Mouse (Mus musculus) heart, embryonic 10.5 days (tissue): ENCODE measurements at regions not wholly inside any gene's neighbourhood (a gene's known extent, or its start where the extent isn't known, plus 50 kb on each side); places are given as distances from the start of the nearest gene placed in this dataset.
A peak's percentile ranks its signal among the peaks of the same experiment; 100 is the strongest.
"Not testable (repeated sequence)": the region's sequence is repeated elsewhere in the genome, so short reads cannot be mapped to it uniquely, and the experiment has no call there.

ENCODE experiments used
- DNase-seq: peaks from one replicate; pipeline ENCODE4 v3.0.0-alpha.2; 2017; ENCODE audit warnings: low spot score
- H3K27ac ChIP-seq: fragments of 300-500 bp; sonication (generic); 2 replicates; pipeline ENCODE4 v1.5.1; 2016; ENCODE audit warnings: mild to moderate bottlenecking
- H3K27me3 ChIP-seq: fragments of 300-500 bp; sonication (generic); 2 replicates; pipeline ENCODE4 v1.6.1; 2016; ENCODE audit warnings: mild to moderate bottlenecking; ENCODE audit not compliant: poor library complexity, insufficient read depth, severe bottlenecking
- H3K36me3 ChIP-seq: fragments of 300-500 bp; sonication (generic); 2 replicates; pipeline ENCODE4 v1.6.1; 2016; ENCODE audit warnings: mild to moderate bottlenecking, moderate library complexity
- H3K4me1 ChIP-seq: fragments of 300-500 bp; sonication (generic); 2 replicates; pipeline ENCODE4 v1.6.1; 2016; ENCODE audit warnings: mild to moderate bottlenecking
- H3K4me3 ChIP-seq: fragments of 300-500 bp; sonication (generic); 2 replicates; pipeline ENCODE4 v1.5.1; 2016; ENCODE audit warnings: mild to moderate bottlenecking, moderate library complexity
- H3K9me3 ChIP-seq: fragments of 300-500 bp; sonication (generic); 2 replicates; pipeline ENCODE4 v1.6.1; 2016; ENCODE audit warnings: mild to moderate bottlenecking, moderate library complexity
- WGBS: fragments of 180-500 bp; shearing (Covaris S2); methylation state at CpG from one replicate; pipeline ENCODE4 v1.1.7; 2016; 5-methylcytosine and 5-hydroxymethylcytosine counted together

- DNase-seq, result peak; percentile 69
- H3K36me3 ChIP-seq, H3K27me3 ChIP-seq, H3K4me1 ChIP-seq, H3K9me3 ChIP-seq, H3K4me3 ChIP-seq, H3K27ac ChIP-seq: not testable (repeated sequence)
- WGBS, result 74% methylated on average over 11 of the region's 11 CpGs
These were observed 80.2 kb upstream of the Defb33 start for GRCm38 (mm10) chr8:20812164-20812872.

DNA sequence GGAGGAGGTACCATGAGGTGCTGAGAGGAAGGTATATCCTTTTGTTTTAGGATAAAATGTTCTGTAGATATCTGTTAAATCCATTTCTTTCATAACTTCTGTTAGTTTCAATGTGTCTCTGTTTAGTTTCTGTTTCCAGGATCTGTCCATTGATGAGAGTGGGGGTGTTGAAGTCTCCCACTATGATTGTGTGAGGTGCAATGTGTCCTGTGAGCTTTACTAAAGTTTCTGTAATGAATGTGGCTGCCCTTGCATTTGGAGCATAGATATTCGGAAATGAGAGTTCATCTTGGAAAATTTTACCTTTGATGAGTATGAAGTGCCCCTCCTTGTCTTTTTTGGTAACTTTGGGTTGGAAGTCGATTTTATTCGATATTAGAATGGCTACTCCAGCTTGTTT lies 79.0 kb upstream of the Defb33 start:
- H3K27me3 ChIP-seq, H3K4me3 ChIP-seq, H3K9me3 ChIP-seq, H3K36me3 ChIP-seq, H3K4me1 ChIP-seq, DNase-seq, H3K27ac ChIP-seq: not testable (repeated sequence)
- WGBS, result 75% methylated on average over 3 of the region's 3 CpGs

GRCm38 (mm10) chr8:20822434-20822833 lies 70.0 kb upstream of the Defb33 start:
- H3K27me3 ChIP-seq, H3K27ac ChIP-seq, H3K9me3 ChIP-seq, DNase-seq, H3K4me3 ChIP-seq, H3K4me1 ChIP-seq, H3K36me3 ChIP-seq: not testable (repeated sequence)
- 68% methylated on average over 3 of the region's 5 CpGs for WGBS

DNA sequence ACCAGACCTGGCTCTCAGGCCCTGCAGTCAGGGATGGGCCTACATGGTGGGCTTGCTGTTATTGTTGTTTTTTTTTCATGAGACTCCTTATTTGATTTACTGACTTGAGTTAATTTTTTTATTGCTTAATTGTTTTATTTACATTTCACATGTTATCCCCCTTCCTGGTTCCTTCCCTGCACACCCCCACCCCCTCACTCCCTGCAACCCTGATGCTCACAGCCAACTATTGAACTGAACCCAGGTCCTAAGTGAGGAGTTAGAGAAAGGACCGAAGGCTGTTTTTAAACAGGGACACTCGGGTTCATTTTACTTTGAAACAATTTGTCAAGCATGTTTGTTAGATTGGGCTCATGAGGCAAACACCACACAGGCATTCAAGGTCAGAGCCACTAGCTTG lies 69.2 kb upstream of the Defb33 start:
- not testable (repeated sequence) for H3K9me3 ChIP-seq, DNase-seq, H3K4me3 ChIP-seq, H3K4me1 ChIP-seq, H3K27ac ChIP-seq, H3K36me3 ChIP-seq, H3K27me3 ChIP-seq
- WGBS, result 72% methylated on average over 2 of the region's 2 CpGs

DNA sequence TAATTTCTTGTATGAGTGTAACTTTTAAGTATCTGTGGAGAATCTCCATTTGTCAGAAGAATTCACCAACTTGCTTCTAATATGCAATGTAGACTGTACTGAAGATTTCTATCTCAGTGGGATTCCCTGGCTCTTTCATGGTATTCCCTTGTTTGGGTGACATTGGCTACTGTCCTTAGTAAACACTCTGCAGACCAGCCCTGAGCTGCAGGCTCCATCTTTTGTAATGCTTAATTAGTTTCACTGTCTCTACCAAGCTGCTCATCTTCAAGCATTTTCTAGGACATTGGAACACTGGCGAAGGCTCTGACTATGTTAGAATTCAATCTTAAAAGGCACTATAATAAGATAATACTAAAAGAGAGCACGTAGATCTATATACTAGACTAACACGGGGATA lies 53.0 kb upstream of the Defb33 start:
- H3K27ac ChIP-seq, H3K27me3 ChIP-seq, DNase-seq, H3K4me1 ChIP-seq, H3K36me3 ChIP-seq, H3K4me3 ChIP-seq, H3K9me3 ChIP-seq: not testable (repeated sequence)
- WGBS, result 65% methylated on average over 3 of the region's 3 CpGs
